Mouse (Mus musculus): ENCODE data around the gene Grid2.
"Not testable (repeated sequence)": the region's sequence is repeated elsewhere in the genome, so short reads cannot be mapped to it uniquely, and the experiment has no call there.

Grid2 gene

DNA sequence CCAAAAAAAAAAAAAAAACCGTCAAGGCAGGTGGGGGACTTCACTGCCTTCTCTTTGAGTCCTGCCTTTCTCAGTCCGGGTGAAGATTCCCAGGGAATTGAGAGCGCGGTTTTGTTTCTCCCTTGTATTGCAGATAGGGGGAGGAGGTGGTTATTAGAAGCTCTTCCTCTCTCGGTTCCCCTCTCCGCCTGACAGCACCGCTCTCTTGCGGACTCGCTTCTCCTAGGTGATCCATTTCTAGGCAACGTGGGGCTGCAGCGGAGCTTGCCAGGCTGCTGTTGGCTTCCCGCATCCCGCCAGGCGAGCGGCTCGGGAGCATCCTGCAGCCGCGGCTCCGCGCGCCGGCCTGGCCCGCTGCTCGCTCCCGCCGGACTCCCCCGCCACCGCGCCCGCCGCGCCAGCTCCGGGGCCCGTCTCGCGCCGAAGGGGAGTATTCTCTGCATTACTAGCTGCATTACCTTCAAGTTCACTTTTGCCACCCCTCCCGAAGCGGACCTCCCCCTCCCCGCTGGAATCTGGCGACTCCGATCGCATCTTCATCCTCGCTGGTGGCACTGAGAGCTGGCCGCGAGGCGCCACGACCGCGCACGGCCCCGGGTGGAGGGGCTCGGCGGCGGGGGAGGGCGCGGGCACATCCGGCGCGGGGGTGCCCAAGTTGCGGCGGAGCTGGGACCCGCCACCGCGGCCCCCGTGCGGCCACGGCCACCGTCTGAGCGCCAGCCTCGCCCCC lies at the start of gene Grid2:
Grid2 (plus strand) TSS at position 51 of the 730 bp plus-strand sequence.
- peak; percentile 81 for DNase-seq

DNA sequence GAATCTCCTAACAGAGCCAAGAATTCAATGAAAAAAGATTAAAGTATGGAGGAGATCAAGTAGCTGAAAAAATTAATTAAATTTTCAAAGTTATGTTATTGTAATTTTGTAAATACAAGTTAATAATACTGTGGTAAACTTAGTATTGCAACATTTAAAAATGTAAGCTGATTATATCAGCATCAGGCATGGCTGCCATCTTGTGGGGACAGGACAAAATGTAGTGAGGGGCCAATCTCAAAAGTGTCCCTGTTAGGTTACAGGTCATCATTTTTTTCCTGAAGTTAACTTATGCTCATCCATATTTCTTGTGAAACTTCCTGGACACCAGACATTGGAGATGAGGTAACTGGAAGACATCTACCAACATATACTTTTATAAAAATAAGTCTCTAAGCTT lies 4.9 kb upstream of the Grid2 start:
- DNase-seq = no peak

DNA sequence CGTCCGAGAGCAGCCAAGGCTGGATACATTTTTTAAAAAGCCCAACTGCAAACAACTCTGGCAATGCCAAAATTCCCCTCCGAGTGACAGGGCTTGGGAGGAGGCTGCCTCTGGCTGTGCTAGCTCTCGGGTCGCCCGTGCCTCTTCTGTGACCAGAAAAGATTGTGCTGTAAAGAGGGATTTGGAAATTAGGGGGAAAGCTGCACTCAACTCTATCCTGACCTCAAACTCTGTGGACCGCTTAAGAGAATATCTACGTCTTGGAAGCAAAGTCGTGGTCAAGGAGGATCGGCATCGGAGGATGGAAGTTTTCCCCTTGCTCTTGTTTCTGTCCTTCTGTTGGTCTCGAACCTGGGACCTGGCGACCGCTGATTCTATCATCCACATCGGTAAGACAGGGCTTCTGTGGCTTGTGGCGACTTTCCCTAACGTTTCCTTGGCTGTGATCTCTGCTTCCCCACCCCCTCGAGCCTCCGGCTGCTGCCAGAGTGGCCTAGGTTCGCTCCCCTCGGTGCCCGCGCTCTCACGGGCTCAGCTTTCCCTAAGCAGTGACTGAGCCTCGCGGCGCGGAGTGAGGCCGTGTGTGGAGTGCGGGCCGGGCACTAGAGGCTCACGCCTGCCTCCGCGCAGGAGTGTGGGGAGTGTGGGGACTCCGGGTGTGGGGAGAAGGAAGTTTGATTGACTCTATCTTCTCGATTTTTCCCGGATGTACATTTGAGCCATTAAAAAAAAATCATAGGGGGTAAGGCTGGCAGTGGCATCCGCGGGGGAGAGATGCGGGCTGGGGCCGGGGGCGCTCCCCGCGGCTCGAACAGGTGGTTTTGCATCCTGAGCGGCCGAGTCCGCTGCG lies 1.1 kb downstream of the Grid2 start:
- DNase-seq = peak; percentile 70

DNA sequence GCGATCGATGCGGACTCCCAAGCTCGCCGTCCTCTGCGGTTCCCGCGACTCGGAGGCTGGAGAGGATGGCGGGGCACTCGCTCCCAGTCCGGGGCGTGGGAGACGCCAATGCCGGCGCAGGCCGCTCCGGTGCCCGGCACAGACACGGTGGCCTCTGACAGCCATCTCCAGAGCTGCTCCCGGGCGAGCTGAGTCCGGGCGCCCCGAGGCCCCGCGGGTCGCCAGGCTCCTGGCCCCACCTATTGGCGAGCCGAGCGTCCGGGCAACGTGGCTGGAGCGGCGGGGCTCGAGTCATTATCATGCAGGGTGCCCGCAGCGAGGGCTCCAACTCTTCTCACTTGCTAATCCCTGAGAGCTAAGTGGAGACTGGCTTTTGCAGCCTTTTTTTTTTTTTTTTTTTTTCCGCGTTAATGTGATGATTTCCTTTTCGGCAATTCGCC lies 1.8 kb downstream of the Grid2 start:
- DNase-seq = no peak

DNA sequence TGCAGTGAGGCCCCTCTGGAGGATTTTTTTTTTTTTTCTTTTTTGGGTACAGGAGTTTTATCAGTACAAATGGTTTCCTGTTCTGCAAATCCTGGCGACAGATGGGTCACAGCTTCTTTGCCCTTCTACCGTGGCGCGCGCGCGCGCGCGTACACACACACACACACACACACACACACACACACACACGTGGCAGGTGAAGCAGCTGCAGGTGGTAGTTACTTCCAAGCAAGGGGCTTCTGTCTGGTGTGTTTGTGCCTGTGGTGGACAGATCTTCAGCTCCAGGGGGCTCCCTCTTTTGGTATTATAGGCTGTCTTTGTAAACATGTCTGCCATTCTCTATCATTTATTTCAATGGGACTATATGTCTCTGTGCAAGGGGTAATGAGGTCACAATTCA lies 2.2 kb downstream of the Grid2 start:
- peak; percentile 8 for DNase-seq

DNA sequence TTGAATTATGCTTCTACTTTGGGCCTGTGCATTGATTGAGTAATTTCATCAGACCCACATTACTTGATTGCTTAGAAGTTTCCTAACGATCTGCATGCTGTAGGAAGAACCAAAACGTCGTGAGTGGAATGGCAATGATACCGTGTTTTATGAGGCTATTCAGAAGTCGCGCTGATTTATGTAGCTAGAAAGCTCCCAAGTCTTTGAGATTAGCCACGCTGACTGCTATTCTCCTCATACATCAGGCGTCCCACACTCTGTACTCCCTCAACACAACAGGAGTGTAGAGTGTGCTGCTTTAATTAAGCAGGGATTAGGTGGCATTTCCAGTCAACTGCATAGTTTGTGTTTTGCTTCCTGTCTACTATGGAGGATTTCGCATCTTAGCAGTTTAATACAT lies 4.1 kb downstream of the Grid2 start:
- DNase-seq = no peak

DNA sequence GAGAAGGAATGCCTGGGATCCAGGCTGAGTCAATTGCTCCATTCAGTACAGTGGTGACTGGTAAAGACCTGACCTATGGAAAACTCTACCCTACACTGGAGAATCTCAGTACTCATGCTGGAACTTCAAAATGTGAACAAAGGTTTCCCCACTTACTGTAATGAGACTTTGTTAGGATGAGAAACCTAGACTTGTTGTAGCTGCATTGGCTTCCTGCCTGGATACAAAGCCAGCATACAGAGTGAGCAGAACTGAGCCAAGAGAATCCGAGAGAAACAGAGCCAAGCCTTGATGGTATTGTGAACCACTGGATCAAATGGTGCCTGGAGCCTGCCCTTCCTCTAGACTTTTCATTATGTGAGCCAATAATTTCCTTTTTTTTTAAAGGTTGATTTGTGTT lies 28.7 kb downstream of the Grid2 start:
- DNase-seq = no peak

DNA sequence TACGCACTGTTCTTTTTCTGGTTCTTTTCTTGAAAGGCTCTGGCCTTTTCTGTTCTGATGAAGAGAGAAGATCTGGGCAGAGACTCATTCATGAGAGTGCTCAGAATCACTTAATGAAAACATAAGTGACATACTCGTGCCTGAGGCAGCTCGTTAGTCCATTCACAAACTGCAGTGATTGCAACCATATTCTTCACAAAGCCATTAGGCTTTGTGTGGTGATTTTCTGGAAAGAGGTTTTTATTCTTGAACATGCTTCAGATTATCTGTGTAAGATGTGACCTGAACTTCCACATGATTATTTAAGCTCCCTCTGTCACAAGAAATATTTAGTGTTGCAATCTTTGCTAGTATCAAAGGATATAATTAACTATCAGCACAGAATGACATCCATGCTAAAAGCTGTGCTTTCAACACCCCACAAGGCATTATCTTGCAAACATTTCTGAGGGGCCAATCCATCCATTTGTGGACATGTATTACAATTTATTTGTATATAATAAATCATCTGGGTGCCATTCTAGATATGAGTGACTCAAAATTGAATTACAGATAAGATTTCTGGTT lies 86.8 kb downstream of the Grid2 start:
- DNase-seq = no peak

DNA sequence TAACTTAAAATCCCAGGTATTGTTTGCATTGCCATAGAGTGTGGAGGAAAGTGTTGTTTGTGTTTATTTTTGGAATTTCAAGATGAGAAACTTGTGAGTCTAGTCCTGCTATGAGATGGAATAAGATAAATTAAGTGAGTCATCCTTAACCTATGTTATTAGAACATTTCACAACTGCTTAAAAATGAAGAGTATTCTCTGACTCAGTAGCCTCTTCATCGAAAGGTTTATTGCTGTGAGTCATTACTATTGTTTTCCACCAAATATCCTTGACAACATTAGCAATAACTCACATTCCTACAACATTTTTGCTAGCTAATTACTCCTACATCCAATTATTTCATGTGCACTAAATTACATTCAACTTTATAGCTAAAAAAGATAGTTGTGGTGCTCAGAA lies 91.3 kb downstream of the Grid2 start:
- no peak for DNase-seq

DNA sequence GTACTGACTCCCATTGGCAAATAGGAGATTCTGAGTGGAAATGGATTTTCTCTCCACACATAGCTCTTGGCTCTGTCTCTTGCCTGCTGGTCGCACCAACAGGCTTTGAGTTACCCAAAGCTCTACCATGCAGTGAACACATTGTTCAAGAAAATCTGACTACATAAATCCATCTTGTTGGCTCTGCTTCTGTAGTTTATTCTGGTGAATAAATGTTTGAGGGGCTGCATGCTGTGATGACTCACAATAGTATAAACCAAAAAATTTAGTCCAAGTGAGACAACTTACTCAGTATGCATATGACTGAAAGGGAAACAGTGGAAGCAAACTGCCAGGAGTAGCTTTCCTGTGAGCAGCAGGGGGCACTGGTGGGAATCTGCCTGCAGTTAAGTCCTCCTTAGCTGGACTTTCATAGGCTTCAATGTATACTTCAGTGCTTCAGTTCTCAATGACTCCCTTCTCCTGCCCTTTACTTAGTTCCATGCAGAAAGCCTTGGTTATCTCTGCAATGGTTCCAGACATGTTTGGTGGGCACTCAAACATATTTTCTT lies 125.5 kb downstream of the Grid2 start:
- no peak for DNase-seq

DNA sequence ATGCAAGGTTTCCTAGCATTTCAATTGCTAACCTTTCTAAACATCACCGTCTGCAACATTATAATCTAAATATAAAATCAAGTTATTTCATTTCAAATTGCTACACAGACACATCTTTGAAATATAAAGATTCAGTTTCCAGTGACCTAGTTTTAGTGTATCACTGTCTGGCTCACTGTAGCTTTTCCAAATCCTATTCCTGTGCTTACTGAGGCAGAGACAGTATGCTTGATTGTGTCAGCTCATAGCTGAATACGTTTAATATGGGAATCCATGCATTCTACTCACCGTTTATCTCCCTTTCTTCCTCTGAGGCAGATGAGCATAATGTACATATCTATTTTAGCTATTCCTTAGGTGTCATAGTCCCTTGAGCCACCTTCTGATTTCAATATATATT lies 146.0 kb downstream of the Grid2 start:
- no peak for DNase-seq

DNA sequence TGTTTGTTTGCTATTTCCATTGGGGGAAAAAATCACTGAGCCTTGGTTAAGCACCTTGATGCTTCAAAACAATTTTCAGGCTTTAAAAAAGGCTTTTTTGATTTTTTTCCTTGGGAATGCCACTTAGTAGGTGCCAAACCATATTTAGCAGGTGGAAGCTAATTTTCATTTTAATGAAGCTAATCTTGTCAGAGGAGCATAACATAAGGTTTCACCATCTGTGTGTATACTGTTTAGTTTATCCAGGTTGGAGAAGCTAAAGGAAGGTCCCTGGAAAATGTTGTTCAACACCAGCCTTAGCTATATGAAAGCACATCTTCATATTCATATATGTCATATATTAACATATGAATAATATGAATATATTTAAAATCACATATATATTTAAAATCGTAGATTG lies 161.9 kb downstream of the Grid2 start:
- no peak for DNase-seq

DNA sequence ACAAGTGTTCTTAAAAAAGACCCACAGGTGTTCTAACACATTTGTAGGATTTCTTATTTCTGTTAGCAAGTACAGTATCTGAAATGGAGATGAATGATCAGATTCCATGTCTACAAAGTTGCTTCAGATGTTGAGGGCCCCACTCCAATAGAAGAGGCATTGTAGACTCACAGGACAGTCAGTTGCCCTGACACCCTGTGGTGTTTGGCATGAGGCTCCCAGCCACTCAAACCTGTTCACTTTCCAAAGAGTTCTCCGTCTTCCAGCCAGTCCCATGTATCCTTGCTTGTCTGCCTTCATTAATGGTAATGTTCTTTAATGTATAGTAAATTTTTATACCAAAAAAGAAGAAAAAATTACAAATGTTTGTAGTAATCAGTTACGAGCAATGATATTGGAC lies 177.1 kb downstream of the Grid2 start:
- DNase-seq = no peak

DNA sequence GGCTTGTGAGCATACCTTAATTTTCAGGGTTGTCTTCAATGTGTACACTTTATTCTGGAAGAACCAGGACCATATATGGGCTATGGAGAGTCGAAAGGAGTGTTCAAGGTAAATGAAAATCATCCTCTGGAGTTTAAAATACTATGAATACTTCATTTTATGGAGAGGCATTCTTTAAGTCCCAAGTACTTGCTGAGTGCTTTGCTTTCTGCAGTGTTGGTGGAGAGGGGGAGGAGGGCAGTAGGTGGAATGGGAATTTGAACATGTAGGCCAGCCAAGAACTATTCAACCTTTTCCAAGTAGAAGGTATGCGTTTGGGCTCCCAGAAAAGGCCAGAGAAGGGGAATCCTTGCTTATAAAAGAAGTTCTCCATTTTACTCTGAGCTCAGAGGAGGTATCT lies 192.5 kb downstream of the Grid2 start:
- DNase-seq = no peak

DNA sequence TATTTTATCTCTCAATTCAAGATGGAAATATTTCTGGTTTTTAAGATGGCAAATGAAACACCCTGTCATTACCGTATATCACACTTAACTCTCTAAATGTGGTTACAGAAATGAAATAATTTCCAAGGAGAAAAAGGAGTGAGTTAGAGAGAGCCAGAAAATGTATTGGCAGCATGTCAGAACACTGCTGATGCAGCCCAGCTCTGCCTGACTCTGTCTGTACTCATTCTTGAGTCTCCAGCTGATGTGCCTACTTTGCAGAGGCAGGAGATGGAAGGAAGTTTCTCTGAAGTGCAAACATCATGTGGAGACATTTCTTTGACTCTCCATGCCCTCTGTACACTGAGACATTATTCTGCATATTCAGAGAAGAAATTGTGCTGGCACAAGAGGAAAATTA lies 226.5 kb downstream of the Grid2 start:
- DNase-seq = no peak

DNA sequence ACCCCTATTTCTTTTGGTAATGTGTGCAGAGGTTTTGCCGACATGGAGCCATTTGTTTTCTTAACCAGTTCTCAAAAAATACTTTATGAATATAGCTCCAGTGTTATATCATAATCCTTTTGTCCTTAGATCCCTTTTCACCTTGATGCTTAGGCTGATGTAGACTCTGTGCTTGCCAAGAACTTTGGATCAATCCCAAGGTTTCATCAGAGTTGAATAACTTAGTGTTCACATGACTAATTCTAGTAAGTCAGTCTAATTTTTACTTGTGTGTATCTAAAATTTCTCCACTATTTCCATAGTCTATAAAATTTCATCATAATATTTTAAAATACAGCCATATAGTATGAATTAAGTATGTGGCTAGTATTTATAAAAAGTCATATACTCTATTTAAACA lies 259.3 kb downstream of the Grid2 start:
- DNase-seq = no peak

DNA sequence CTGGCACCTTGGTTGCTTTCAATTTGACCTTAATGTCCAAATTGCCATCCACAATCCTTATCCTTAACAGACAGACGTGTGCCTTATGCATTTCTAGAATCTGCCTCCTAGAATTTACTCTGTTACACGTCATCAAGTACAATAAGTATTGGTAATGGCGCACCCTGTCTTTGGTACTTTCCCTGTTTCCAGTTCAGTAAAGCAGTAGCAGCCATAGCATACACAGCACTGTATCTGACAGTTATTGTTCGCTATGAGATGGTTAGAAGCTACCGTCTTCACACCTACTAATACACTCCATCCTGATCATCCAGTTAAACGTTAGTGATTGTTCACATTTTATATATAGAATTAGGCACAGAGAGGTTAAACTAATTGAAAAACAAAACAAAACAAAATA lies 260.3 kb downstream of the Grid2 start:
- DNase-seq = no peak

DNA sequence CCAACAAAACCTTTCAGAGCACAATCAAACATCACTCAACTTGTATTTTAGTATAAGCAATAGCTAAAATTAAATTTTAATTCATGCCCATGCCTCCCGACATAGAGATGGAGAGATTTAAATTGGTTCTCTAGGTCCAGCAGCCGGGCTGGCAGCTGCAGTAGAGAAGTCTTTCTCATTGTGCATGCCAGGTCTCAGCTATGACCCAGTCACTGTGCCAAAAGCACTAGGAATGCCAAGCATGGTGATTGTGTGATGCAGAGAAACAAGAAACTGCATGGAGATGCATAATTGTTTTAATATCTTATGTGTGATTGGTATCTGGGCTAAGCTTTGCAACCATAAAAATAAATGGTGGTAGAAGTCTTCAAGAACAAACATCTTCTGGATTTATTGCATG lies 276.1 kb downstream of the Grid2 start:
- DNase-seq = no peak

DNA sequence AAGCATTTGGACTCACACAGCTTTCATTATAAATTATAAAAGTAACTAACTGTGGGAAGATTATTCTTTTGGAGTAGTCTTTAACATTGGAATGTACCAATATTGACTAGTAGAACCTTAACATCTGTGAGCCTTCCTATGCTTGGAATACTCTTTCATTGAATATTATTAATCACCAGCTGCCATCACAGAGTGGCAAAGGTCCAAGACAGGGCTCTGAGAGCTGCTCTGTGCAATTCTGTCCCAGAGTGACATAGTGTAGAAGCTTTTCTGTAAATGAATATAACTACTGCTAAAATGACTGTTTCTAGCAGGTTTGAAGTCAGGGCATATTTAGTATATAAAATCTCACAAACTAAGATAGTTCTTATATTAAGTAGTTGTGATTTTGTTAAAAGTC lies 277.2 kb downstream of the Grid2 start:
- no peak for DNase-seq

DNA sequence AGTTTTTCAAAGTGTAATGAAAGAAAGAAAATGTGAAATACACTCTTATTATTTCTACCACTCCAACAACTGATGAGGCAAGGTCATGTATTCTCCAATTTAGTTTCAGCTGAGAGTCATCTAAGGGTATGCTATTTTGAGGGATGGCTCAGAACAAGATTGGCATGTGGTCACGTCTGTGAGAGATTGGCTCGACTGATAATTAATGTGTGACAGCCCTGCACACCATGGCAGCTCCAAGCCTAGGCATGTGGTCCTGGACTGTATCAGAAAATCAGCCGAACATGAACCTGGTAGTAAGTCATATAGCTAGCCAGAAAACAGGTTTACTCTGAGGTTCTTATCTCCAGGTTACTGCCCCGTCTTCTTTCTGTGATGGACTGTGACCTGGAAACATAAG lies 292.1 kb downstream of the Grid2 start:
- no peak for DNase-seq

DNA sequence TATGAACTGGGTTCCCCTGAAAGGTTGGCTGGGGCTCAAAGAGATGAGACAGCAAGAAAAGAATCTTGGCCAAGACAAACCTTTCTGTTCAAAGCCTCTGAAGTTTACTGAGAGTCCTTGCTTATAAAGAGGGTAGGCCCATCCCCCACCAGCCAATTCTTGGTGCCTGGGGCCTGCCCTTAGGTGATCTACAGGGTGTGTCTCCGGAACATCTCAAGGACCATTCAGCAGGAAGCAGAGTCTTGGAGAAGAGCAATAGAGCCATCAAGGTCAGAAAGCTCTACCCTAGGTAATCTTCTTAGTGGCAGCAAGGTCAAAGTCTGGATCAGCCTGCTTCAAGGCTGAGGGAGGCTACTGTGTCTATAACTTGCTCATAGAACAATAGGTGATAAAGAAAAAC lies 313.1 kb downstream of the Grid2 start:
- not testable (repeated sequence) for DNase-seq

DNA sequence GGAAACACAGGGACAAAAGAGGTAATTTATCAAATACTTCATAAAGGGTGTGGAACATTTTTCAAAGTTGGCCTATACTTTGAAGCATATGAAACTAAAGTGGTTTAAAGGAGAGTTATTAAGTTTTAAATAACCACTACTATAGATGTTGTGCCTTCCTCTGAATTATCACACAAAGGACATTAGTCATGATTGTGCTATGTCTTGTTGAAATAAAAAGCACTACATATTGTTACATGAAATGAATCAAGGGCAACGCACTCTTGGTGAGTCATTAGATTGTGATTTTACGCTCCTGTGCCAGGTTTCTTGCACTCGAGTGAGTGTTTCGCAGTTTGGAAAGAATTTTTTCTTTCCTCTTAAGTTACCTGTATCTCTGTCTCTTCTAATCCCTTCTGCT lies 335.0 kb downstream of the Grid2 start:
- DNase-seq = no peak

DNA sequence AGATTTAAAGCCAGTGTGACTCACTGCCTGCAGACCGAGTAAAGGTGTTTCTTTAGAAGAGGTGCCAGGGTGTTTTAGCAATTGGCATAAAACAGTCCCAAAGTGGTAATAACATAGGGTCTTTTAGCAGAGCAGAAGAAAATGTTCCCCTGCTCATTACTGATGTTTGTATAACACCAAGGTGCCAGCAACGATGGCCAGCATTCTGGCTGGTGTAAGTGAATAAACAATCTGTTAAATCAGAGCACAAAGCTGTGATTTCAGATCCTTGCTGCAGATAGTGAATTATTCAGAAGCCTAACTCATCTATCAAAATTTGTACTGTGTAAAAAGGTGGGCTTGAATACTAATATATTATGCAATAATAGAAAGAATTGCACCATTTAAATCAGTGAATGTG lies 353.9 kb downstream of the Grid2 start:
- peak; percentile 3 for DNase-seq

DNA sequence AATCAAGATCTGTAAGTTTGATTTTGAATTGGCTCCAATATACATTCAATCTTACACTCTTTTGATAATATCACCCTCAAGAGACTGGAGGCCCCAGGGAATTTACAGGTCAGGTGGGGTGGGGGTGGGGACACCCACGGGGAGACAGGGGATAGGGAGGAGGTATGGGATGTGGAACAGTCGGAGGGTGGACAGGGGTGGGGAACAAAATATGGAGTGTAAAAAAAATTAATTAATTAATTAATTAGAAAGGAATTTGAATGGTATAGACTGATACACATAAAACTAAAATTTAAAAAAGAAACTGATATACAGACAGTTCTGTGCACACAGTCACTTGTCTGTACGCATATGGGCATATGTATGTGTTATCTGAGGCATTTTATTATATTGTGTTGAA lies 380.3 kb downstream of the Grid2 start:
- DNase-seq = no peak
